Comparison of ENCODE assay signal across 14 mouse cellular contexts in genomic region chr2:71758591-71759531, GRCm38 (mm10). TPM values are rescaled to one million over a fixed set of nuclear protein-coding genes. Genes with fewer than 3 reads are reported as not detected.
DNase-seq lines count a peak whose midpoint lies in the region; ATAC-seq lines count a peak whose summit lies in the region.
"Had no signal": no experiment of that assay in that cellular context is flagged by ENCODE, and none has a peak within 500 bp of the region (broad histone marks: within the 10 kb centered on the region; RNA-seq: fewer than 3 reads in every experiment).

No protein-coding gene starts in this region.

- H3K27me3 ChIP-seq in heart, embryonic 13.5 days (replicated peaks), result no peaks in the 10 kb centered on the region
- no peaks in the 10 kb centered on the region for H3K27me3 ChIP-seq in heart, embryonic 10.5 days (ENCODE audit: insufficient read depth, poor library complexity, severe bottlenecking)
- H3K27me3 ChIP-seq in megakaryocyte, embryonic 14.5 days (replicated peaks), result no peaks in the 10 kb centered on the region
- no peaks in the 10 kb centered on the region for H3K27me3 ChIP-seq in limb, embryonic 13.5 days
- H3K27me3 ChIP-seq: neural tube, embryonic 13.5 days had no signal

- no peak for DNase-seq in heart, embryonic 10.5 days (ENCODE audit: low spot score)
- no peak for DNase-seq in cerebellum, postnatal 14 days
- no peak for DNase-seq in frontal cortex, postnatal 14 days (ENCODE audit: low spot score in 2 of 2)
- DNase-seq: cerebellum, postnatal 36 days; heart, postnatal 4 days; kidney, adult 18-20 months; midbrain, embryonic 14.5 days; spleen, adult 18-20 months had no signal

- no peak overlapping the region for H3K4me3 ChIP-seq in heart, embryonic 13.5 days
- H3K4me3 ChIP-seq in heart, embryonic 10.5 days, result no peak overlapping the region
- peak overlapping the region; percentile 56 for H3K4me3 ChIP-seq in megakaryocyte, embryonic 14.5 days (replicated peaks)
- no peak overlapping the region for H3K4me3 ChIP-seq in limb, embryonic 13.5 days
- H3K4me3 ChIP-seq: neural tube, embryonic 13.5 days had no signal

- H3K9me3 ChIP-seq in heart, embryonic 13.5 days, result no peaks in the 10 kb centered on the region
- H3K9me3 ChIP-seq in heart, embryonic 10.5 days, result no peaks in the 10 kb centered on the region
- H3K9me3 ChIP-seq in megakaryocyte, embryonic 14.5 days, result peaks cover 8% of the 10 kb centered on the region
- no peaks in the 10 kb centered on the region for H3K9me3 ChIP-seq in limb, embryonic 13.5 days
- H3K9me3 ChIP-seq: neural tube, embryonic 13.5 days had no signal

- peaks cover 28% of the 10 kb centered on the region for H3K4me1 ChIP-seq in heart, embryonic 13.5 days
- H3K4me1 ChIP-seq in heart, embryonic 10.5 days, result peaks cover 22% of the 10 kb centered on the region
- peaks cover 72% of the 10 kb centered on the region for H3K4me1 ChIP-seq in megakaryocyte, embryonic 14.5 days
- H3K4me1 ChIP-seq in limb, embryonic 13.5 days, result peaks cover 12% of the 10 kb centered on the region; the same call in 1 of the 2 replicates

- H3K4me2 ChIP-seq in heart, embryonic 13.5 days, result 0 out of 2 replicates have a peak overlapping the region, but pooled peaks have one; percentile 4
- H3K4me2 ChIP-seq in limb, embryonic 13.5 days (replicated peaks), result peak overlapping the region; percentile 23; the same call in 1 of the 2 replicates
- H3K4me2 ChIP-seq: neural tube, embryonic 13.5 days had no signal

- H3K36me3 ChIP-seq in heart, embryonic 13.5 days, result no peaks in the 10 kb centered on the region
- H3K36me3 ChIP-seq in heart, embryonic 10.5 days, result no peaks in the 10 kb centered on the region
- H3K36me3 ChIP-seq in megakaryocyte, embryonic 14.5 days (replicated peaks; ENCODE audit: low read length), result peaks cover 8% of the 10 kb centered on the region
- no peaks in the 10 kb centered on the region for H3K36me3 ChIP-seq in limb, embryonic 13.5 days
- H3K36me3 ChIP-seq: neural tube, embryonic 13.5 days had no signal

- 44% methylated on average over 19 of the region's 19 CpGs for WGBS in heart, embryonic 13.5 days
- WGBS in heart, embryonic 10.5 days, result 44% methylated on average over 19 of the region's 19 CpGs
- 33% methylated on average over 19 of the region's 19 CpGs for WGBS in limb, embryonic 13.5 days

- ATAC-seq in heart, embryonic 13.5 days (ENCODE audit: extremely low read depth, insufficient number of reproducible peaks, low FRiP score, low TSS enrichment), result no peak
- ATAC-seq in megakaryocyte, adult 5-6 weeks (ENCODE audit: poor library complexity, severe bottlenecking), result no peak
- peak; percentile 36 for ATAC-seq in activated CD4-positive, CD25-positive, alpha-beta regulatory T cell, adult 4 months
- ATAC-seq in limb, embryonic 13.5 days (ENCODE audit: low FRiP score, low read depth), result no peak

- no peak overlapping the region for H3K9ac ChIP-seq in heart, embryonic 13.5 days
- no peak overlapping the region for H3K9ac ChIP-seq in limb, embryonic 13.5 days
- H3K9ac ChIP-seq: neural tube, embryonic 13.5 days had no signal

- H3K27ac ChIP-seq in heart, embryonic 13.5 days (replicated peaks), result no peak overlapping the region
- no peak overlapping the region for H3K27ac ChIP-seq in heart, embryonic 10.5 days
- 0 out of 2 replicates have a peak overlapping the region, but pooled peaks have one; percentile 17 for H3K27ac ChIP-seq in limb, embryonic 13.5 days
- H3K27ac ChIP-seq: neural tube, embryonic 13.5 days had no signal

RNA-seq across cellular contexts. Expression of gene Itga6, which starts 13.4 kb away (rescaled TPM):
- 65.2 and 65.8 TPM in 2 replicates for polyA plus RNA-seq in heart, embryonic 13.5 days (2015; fragmentation: Nextera tagmentation; extraction: Ambion mirVana)
- polyA plus RNA-seq in heart, embryonic 10.5 days (2016; fragmentation: Nextera tagmentation; extraction: Ambion mirVana), result 93.7 and 111 TPM in 2 replicates
- 75.0 and 110 TPM in 2 replicates for polyA plus RNA-seq in megakaryocyte, embryonic 14.5 days (2012; ENCODE audit: insufficient read depth, low replicate concordance)
- total RNA-seq in megakaryocyte, adult 5-6 weeks (2015), result 16.0 and 17.4 TPM in 2 replicates
- total RNA-seq in megakaryocyte, adult 5-6 weeks (2017), result 15.3 and 16.5 TPM in 2 replicates
- 10 to 100 TPM; 43.6 to 60.4 TPM for polyA plus RNA-seq in activated CD4-positive, CD25-positive, alpha-beta regulatory T cell, adult 4 months (2017; shearing (Covaris generic))
- polyA plus RNA-seq in limb, embryonic 13.5 days (2015; fragmentation: Nextera tagmentation; extraction: Ambion mirVana), result 29.7 and 33.9 TPM in 2 replicates
